Mouse (Mus musculus) hindbrain, embryonic 16.5 days (tissue): ENCODE measurements around the gene Lrrk1. TPM values are rescaled to one million over a fixed set of nuclear protein-coding genes. Genes with fewer than 3 reads are reported as not detected.
A peak's percentile ranks its signal among the peaks of the same experiment; 100 is the strongest.

Experiments
- ATAC-seq: fragments of 200-750 bp; cut with Nextera tagmentation; 2 replicates; pipeline ENCODE4 v1.8.0; 2017; ENCODE audit warnings: moderate TSS enrichment, moderate library complexity
- H3K27ac ChIP-seq: fragments of 300-500 bp; sonication (generic); 2 replicates; pipeline ENCODE4 v1.5.1; 2014; ENCODE audit warnings: low read depth, mild to moderate bottlenecking, control low read depth, low read length, moderate library complexity
- H3K27me3 ChIP-seq: fragments of 300-500 bp; sonication (generic); replicated peaks from 2 replicates; pipeline ENCODE4 v1.6.1; 2014; ENCODE audit warnings: low read length; ENCODE audit not compliant: control insufficient read depth, insufficient read depth
- H3K36me3 ChIP-seq: fragments of 300-500 bp; sonication (generic); 2 replicates; pipeline ENCODE4 v1.6.1; 2014; ENCODE audit warnings: mild to moderate bottlenecking, low read length, moderate library complexity, mixed read lengths; ENCODE audit not compliant: control insufficient read depth, insufficient read depth
- H3K4me1 ChIP-seq: fragments of 300-500 bp; sonication (generic); 2 replicates; pipeline ENCODE4 v1.6.1; 2014; ENCODE audit warnings: low read depth, low read length; ENCODE audit not compliant: control insufficient read depth, insufficient read depth
- H3K4me2 ChIP-seq: fragments of 300-500 bp; sonication (generic); 2 replicates; pipeline ENCODE4 v1.6.1; 2014; ENCODE audit warnings: mild to moderate bottlenecking, low read length, control low read depth, moderate library complexity
- H3K4me3 ChIP-seq: fragments of 300-500 bp; sonication (generic); 2 replicates; pipeline ENCODE4 v1.5.1; 2014; ENCODE audit warnings: mild to moderate bottlenecking, low read length, control low read depth, moderate library complexity
- H3K9ac ChIP-seq: fragments of 300-500 bp; sonication (generic); 2 replicates; pipeline ENCODE4 v1.6.1; 2014; ENCODE audit warnings: low read depth, mild to moderate bottlenecking, control low read depth, low read length, moderate library complexity
- H3K9me3 ChIP-seq: fragments of 300-500 bp; sonication (generic); 2 replicates; pipeline ENCODE4 v1.6.1; 2014; ENCODE audit warnings: mild to moderate bottlenecking, low read length, moderate library complexity; ENCODE audit not compliant: control insufficient read depth
- WGBS: fragments of 180-500 bp; shearing (Covaris S2); extraction: QIAGEN DNeasy Blood & Tissue Kit; methylation state at CpG from one replicate; pipeline ENCODE4 v1.1.7; 2014; 5-methylcytosine and 5-hydroxymethylcytosine counted together
- polyA plus RNA-seq: library from polyadenylated mRNA; unstranded; fragments of >200 nt; fragmentation: Nextera tagmentation; extraction: Ambion mirVana; gene quantifications from 2 replicates; pipeline ENCODE4 v1.2.1, GENCODE M21; 2015

Lrrk1 gene
- polyA plus RNA-seq, 1 experiment from 2014 or later, result 3.0 TPM

DNA sequence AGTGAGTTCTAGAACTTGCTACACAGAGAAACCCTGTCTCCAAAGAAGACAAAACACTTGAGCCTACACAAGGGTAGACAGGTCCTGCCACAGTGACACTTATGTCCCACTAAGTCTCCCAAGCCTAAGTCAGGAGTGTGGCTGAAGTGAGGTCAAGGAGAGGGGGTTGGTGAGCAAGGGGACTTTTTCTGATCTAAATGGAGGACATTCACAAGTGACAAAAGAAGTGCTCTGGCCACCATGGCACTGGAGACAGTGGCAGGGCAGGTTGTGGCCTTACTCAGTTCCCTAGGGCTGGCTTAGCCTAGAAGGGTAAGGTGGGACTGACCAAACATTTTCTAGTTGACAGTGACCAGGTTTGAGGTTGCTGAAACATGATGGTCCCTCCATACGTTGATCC lies 172.2 kb downstream of the Lrrk1 start:
- Histone ChIP-seq H3K36me3 (no peaks in the 10 kb centered on the region), H3K9me3 (no peaks in the 10 kb centered on the region), H3K4me2 (no peak overlapping the region), H3K27ac (no peak overlapping the region), H3K4me1 (peaks cover 16% of the 10 kb centered on the region), H3K27me3 (no peaks in the 10 kb centered on the region), H3K4me3 (no peak overlapping the region), H3K9ac (no peak overlapping the region)
- ATAC-seq, result no peak
- 81% methylated on average over 1 of the region's 1 CpGs for WGBS

DNA sequence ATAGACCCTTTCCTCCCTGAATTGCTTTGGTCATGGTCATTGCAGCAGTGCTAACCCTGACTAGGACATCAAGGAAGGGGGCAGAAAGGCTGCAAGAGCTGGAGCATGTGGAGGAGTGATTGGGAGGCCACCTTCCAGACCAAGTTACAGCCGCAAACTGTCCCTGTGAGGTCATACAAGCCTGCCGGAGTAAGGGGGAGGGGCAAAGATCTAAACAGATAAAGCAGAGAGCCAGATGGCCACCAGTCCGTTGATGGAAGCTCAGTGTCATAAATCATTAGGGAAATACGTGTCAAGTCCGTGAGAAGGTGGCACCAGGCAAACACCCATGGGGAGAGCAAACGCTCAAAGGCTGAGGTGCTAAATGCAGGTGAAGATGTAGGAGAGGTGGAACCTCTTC lies 173.7 kb downstream of the Lrrk1 start:
- no peak overlapping the region for H3K27ac ChIP-seq
- H3K27me3 ChIP-seq, result no peaks in the 10 kb centered on the region
- no peaks in the 10 kb centered on the region for H3K9me3 ChIP-seq
- no peak overlapping the region for H3K4me3 ChIP-seq
- 67% methylated on average over 6 of the region's 6 CpGs for WGBS
- no peaks in the 10 kb centered on the region for H3K36me3 ChIP-seq
- no peak overlapping the region for H3K4me2 ChIP-seq
- no peak overlapping the region for H3K9ac ChIP-seq
- peaks cover 16% of the 10 kb centered on the region for H3K4me1 ChIP-seq
- no peak for ATAC-seq

DNA sequence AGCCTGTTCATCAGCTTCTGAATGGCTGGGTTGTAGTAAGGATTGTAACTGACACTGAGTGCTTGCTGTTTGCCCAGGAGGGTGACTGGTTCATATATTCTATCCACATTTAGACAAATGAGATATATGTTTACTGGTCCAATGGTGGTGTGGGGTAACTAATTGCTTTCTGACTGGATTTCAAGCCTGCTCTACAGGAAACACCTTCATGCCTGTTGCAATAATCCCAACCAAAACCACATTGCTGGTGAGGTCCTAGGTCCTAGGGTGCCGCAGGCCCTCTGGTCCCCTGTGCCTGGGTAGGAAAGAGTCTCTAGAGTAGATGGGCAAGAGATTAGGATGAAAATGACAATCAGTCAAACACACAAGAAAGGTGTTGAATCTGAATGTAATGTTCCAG lies 175.3 kb downstream of the Lrrk1 start:
- no peak overlapping the region for H3K9ac ChIP-seq
- H3K9me3 ChIP-seq, result no peaks in the 10 kb centered on the region
- WGBS, result 89% methylated on average over 1 of the region's 1 CpGs
- H3K27ac ChIP-seq, result no peak overlapping the region
- H3K4me2 ChIP-seq, result no peak overlapping the region
- peaks cover 8% of the 10 kb centered on the region for H3K4me1 ChIP-seq
- no peaks in the 10 kb centered on the region for H3K27me3 ChIP-seq
- H3K36me3 ChIP-seq, result no peaks in the 10 kb centered on the region
- ATAC-seq, result no peak
- H3K4me3 ChIP-seq, result no peak overlapping the region

DNA sequence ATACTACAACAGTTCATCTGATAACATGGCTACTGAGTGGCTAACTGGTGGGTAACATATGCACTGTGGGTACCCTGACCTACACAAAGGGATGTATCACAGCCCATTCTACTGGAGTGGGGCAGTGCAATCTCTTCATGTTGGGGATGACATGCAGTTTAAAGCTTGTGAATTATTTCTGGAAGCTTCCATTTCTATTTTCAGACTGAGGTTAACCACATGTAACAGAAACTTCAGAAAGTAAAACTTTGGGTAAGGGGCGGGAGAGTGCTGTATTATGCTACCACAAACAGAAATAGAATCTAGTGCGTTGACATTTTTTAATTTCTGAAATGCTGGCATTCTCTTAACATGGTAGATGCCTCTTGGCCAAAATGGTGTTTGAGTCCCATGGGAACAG lies 178.2 kb downstream of the Lrrk1 start:
- no peak overlapping the region for H3K4me3 ChIP-seq
- H3K4me1 ChIP-seq, result no peaks in the 10 kb centered on the region
- no peak overlapping the region for H3K27ac ChIP-seq
- 88% methylated on average over 2 of the region's 2 CpGs for WGBS
- H3K9me3 ChIP-seq, result peaks cover 3% of the 10 kb centered on the region; the same call in 1 of the 2 replicates
- no peak overlapping the region for H3K4me2 ChIP-seq
- H3K36me3 ChIP-seq, result no peaks in the 10 kb centered on the region
- no peak for ATAC-seq
- H3K27me3 ChIP-seq, result no peaks in the 10 kb centered on the region
- H3K9ac ChIP-seq, result no peak overlapping the region

DNA sequence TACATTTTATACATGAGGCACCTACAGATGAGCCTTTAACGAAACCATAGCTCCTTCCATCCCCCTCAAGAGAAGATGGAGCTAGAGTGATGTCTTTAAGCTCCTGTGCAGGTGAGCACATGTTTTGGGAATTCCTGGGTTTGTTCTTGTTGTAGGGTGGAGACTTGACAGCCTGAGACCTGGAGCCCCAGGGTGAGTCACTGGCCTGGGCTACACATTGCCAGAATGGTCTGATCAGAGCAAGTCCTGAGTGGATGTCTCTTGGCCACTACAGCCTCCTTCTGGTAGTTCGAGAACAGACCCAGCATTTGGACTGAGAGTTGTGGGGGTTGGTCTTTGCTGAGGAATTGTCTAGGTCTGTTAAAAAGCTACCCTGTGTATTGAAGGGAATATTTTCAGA lies 186.5 kb downstream of the Lrrk1 start:
- 85% methylated on average over 2 of the region's 2 CpGs for WGBS
- Histone ChIP-seq H3K4me3 (no peak overlapping the region), H3K36me3 (no peaks in the 10 kb centered on the region), H3K9ac (no peak overlapping the region), H3K27ac (no peak overlapping the region), H3K27me3 (no peaks in the 10 kb centered on the region), H3K4me2 (no peak overlapping the region), H3K4me1 (no peaks in the 10 kb centered on the region), H3K9me3 (peaks cover 4% of the 10 kb centered on the region; the same call in 1 of the 2 replicates)
- ATAC-seq, result no peak

DNA sequence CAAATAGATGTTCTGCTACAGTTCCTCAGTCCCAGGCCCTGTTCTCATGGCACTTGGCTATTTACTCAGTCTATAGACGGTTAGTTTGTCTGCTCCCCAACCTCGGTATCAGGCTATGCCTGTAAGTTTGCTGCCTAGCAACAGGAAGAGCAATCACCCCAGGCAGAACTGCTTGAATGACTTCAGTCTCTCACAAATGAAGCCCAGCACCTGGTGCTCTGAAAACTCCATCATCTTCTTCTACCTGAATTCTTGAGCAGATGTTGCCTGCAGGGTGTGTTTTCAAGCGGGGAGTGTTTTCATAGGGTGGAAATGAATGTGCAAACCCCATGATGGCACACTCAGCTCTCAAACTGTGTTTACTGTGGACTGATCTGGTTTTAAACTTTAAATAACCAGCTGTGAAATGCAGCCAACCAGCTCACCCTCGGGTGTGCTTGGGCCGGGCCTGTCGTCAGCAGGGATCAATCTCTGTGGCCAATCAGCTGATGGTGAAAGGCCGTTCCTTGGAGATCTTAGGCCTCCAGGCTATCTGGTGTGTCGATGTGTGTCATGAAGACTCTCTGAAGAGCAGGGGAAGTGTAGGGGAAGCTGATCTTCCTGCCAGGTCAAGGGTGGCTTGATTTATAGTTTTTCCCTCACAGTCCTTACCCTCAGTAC lies 187.2 kb downstream of the Lrrk1 start:
- H3K4me2 ChIP-seq, result no peak overlapping the region
- H3K4me3 ChIP-seq, result no peak overlapping the region
- no peaks in the 10 kb centered on the region for H3K36me3 ChIP-seq
- ATAC-seq, result peak; percentile 84
- H3K27ac ChIP-seq, result no peak overlapping the region
- H3K9me3 ChIP-seq, result peaks cover 4% of the 10 kb centered on the region; the same call in 1 of the 2 replicates
- H3K4me1 ChIP-seq, result no peaks in the 10 kb centered on the region
- no peak overlapping the region for H3K9ac ChIP-seq
- no peaks in the 10 kb centered on the region for H3K27me3 ChIP-seq
- 34% methylated on average over 8 of the region's 8 CpGs for WGBS

DNA sequence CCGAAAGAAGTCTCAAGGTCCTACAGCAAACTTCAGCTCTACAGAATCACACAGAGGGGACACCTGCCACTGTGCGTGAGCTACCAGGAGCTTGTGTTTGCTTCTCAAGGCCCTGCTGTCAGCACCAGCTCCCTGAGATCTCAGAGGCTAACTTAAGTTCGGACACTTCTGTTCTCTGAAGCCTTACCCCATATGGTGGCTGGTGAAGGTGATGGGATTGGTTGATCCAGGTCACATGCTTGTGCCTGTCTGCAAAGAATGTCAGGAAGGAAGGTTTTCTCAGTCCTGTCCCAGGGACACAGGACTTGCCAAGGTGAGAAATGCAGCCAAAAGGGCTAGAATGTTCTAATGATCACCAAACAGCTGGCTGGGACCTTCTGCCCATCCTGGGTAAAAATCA lies 187.8 kb downstream of the Lrrk1 start:
- no peak overlapping the region for H3K27ac ChIP-seq

DNA sequence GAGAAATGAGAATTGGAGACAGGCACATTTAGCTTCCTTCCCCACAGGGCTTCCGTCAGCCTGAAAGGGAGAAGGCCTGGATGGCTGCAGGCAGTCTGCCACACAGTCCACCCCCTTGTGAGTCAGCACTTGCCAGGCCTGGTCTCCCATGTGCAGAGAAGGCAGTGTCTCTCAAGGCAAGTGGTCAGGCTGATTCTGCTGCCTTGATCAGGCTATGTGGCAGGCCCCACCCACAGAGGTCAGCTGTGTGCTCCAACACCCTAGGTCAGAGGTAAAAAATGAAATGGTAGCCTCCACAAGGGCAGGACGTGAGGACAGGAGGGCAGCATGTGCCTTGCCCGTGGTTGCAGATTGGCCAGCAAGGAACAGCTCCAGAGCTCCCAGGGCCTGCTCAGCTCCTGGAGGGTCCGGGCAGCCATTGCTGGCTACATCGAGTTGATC lies 188.7 kb downstream of the Lrrk1 start:
- H3K27ac ChIP-seq, result no peak overlapping the region
- H3K4me2 ChIP-seq, result no peak overlapping the region
- H3K9ac ChIP-seq, result no peak overlapping the region
- peaks cover under 1% of the 10 kb centered on the region; the same call in 1 of the 2 replicates for H3K9me3 ChIP-seq
- ATAC-seq, result peak; percentile 41; the same call in 1 of the 2 replicates
- H3K4me1 ChIP-seq, result no peaks in the 10 kb centered on the region
- WGBS, result 82% methylated on average over 5 of the region's 5 CpGs
- H3K36me3 ChIP-seq, result no peaks in the 10 kb centered on the region
- no peaks in the 10 kb centered on the region for H3K27me3 ChIP-seq
- no peak overlapping the region for H3K4me3 ChIP-seq

More for the DNA sequence above, 187.8 kb downstream of the Lrrk1 start:
- H3K4me3 ChIP-seq, result no peak overlapping the region
- H3K9ac ChIP-seq, result no peak overlapping the region
- 79% methylated on average over 3 of the region's 3 CpGs for WGBS
- no peaks in the 10 kb centered on the region for H3K4me1 ChIP-seq
- no peaks in the 10 kb centered on the region for H3K27me3 ChIP-seq
- ATAC-seq, result no peak
- no peaks in the 10 kb centered on the region for H3K36me3 ChIP-seq
- peaks cover 4% of the 10 kb centered on the region; the same call in 1 of the 2 replicates for H3K9me3 ChIP-seq
- no peak overlapping the region for H3K4me2 ChIP-seq

DNA sequence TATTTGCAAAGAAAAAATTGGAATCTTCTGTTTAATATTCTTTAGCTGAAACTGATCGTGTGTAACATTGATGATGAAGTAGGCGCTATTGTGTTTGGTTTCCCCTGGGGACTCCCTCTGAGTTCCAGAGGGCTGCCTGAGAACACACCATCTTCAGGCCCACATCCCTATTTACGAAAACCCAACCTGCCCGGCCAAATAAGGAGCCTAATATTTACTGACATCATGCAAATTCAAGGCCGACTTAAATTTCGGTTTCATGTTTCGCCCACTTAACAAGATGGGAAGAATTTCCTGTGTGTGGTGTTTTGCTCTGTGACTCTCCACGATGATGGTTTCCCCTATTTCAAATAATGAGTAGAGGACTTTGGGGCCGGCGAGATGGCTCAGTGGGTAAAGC lies 189.7 kb downstream of the Lrrk1 start:
- ATAC-seq, result no peak
- 87% methylated on average over 10 of the region's 10 CpGs for WGBS

More for the DNA sequence above, 189.7 kb downstream of the Lrrk1 start:
- Histone ChIP-seq H3K9ac (no peak overlapping the region), H3K36me3 (no peaks in the 10 kb centered on the region), H3K4me2 (no peak overlapping the region), H3K9me3 (no peaks in the 10 kb centered on the region), H3K4me1 (no peaks in the 10 kb centered on the region), H3K4me3 (no peak overlapping the region), H3K27me3 (no peaks in the 10 kb centered on the region), H3K27ac (no peak overlapping the region)
